Mouse (Mus musculus): ENCODE data around the gene Galntl5. TPM values are rescaled to one million over a fixed set of nuclear protein-coding genes. Genes with fewer than 3 reads are reported as not detected.

Galntl5 gene
- not detected in 2 replicates for polyA plus RNA-seq (2015; fragmentation: Nextera tagmentation; extraction: Ambion mirVana)

DNA sequence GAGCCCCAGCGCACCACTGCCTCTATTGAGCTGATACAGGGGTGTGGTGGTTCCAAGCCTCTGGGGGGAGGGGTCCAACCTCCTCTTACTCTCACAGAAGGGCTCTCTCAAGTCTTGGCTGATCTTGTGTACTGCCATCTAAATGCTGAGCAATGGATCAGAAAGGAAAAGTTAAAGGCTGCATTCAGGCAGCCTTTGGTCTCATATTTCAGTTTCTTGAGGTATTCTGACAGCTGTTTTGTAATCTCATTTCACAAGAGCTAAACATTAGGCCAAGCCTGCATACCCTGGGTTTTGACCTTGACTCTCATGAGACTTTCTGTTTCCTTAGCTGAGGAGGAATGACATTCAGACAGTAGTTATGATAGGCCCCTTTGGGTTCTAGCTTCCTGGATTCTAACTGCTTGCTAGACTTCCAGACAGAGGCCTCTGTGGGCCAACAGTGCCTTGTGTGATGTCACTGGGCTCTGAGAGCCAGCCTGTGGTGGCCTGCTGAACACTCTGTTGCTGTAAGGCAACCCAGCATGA, at the start of gene Galntl5:
TSS of gene Galntl5 (plus strand) at position 457 of the 528 bp plus-strand sequence.
- Histone ChIP-seq H3K27me3 (ENCODE audit: control insufficient read depth, insufficient read depth, low read depth, low read length) (no peaks in the 10 kb centered on the region), H3K4me1 (replicated peaks; ENCODE audit: control insufficient read depth, insufficient read depth, low read length) (no peaks in the 10 kb centered on the region), H3K9ac (ENCODE audit: low read length) (no peak within 1 kb of the TSS), H3K9me3 (ENCODE audit: control insufficient read depth, low read length) (no peaks in the 10 kb centered on the region), H3K36me3 (ENCODE audit: control insufficient read depth, insufficient read depth, low read length) (no peaks in the 10 kb centered on the region), H3K27ac (ENCODE audit: low read length) (no peak within 1 kb of the TSS), H3K4me3 (ENCODE audit: low read length) (no peak within 1 kb of the TSS), H3K4me2 (ENCODE audit: low read depth, low read length) (no peak within 1 kb of the TSS)
- WGBS, result 64% methylated on average over 1 of the region's 1 CpGs
- ATAC-seq (ENCODE audit: low read depth), result no peak

DNA sequence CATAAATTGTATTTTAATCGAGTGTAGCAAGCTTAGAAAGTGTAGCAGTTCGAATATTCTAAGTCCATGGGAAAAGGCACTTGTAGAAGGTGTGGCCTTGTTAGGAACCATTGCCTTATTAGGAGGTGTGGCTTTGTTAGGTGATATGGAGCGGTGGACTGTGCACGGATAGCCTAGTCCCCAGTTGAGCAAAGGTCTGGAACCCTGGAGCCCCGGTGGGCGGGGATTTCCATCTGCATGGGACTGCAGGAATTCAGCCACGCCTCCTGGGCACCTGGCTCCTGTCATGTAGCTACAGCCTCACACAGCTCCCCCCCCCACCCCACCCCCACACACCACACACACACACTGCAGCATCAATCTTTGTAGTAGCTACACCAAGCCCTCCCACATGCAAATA, 34.6 kb upstream of the Galntl5 start:
- Histone ChIP-seq H3K27ac (ENCODE audit: low read length) (no peak overlapping the region), H3K36me3 (ENCODE audit: control insufficient read depth, insufficient read depth, low read length) (no peaks in the 10 kb centered on the region), H3K4me1 (replicated peaks; ENCODE audit: control insufficient read depth, insufficient read depth, low read length) (no peaks in the 10 kb centered on the region), H3K27me3 (ENCODE audit: control insufficient read depth, insufficient read depth, low read depth, low read length) (no peaks in the 10 kb centered on the region), H3K9me3 (ENCODE audit: control insufficient read depth, low read length) (no peaks in the 10 kb centered on the region), H3K4me3 (ENCODE audit: low read length) (no peak overlapping the region), H3K4me2 (ENCODE audit: low read depth, low read length) (no peak overlapping the region), H3K9ac (ENCODE audit: low read length) (no peak overlapping the region)
- no peak for ATAC-seq (ENCODE audit: low read depth)
- 68% methylated on average over 7 of the region's 7 CpGs for WGBS

DNA sequence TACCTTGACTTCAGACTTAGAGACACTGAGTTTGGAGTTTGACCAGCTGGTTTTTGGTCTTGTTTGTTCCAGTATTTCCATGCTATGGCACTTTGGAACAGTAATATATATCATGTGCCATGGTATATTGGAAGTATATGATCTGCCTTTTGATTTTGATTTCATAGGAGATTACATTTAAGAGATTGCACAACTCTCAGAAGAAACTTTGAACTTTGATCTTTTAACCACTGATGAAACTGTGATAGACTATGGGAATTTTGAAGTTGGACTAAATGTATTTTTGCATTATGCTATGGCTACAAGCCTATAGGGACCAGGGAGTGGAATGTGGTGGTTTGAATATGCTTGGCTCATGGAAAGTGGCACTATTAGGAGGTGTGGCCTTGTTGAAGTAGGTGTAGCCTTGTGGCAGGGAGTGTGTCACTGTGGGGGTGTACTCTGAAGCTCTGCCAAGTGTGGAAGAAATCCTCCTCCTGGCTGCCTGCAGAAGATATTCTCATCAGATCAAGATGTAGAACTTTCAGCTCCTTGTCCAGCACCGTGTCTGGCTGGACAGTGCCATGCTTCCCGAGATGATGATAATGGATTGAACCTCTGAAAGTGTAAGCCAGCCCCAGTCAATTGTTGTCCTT, 31.8 kb upstream of the Galntl5 start:
- ATAC-seq (ENCODE audit: low read depth), result no peak
- no peaks in the 10 kb centered on the region for H3K36me3 ChIP-seq (ENCODE audit: control insufficient read depth, insufficient read depth, low read length)
- 61% methylated on average over 2 of the region's 2 CpGs for WGBS
- H3K4me3 ChIP-seq (ENCODE audit: low read length), result no peak overlapping the region
- H3K4me2 ChIP-seq (ENCODE audit: low read depth, low read length), result no peak overlapping the region
- H3K9ac ChIP-seq (ENCODE audit: low read length), result no peak overlapping the region
- no peaks in the 10 kb centered on the region for H3K27me3 ChIP-seq (ENCODE audit: control insufficient read depth, insufficient read depth, low read depth, low read length)
- no peaks in the 10 kb centered on the region for H3K4me1 ChIP-seq (replicated peaks; ENCODE audit: control insufficient read depth, insufficient read depth, low read length)
- no peak overlapping the region for H3K27ac ChIP-seq (ENCODE audit: low read length)
- no peaks in the 10 kb centered on the region for H3K9me3 ChIP-seq (ENCODE audit: control insufficient read depth, low read length)

DNA sequence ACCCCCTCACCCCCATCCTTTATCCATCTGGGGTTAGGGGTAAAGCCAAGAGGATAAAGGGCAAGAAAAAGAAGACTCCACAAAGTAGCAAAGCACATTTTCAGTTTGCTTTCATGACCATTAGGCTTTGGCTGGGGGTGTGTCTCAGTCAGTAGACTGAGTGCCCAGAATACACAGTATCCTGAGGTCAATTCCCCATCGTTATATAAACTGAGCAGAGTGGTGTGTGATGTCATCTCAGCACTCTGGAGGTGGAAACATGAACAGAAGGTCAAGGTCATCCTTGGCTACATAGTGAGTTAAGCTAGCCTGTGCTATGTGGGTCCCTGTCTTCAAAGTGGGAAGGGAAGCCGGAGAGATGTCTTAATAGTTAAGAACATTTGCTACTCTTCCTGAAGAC, 27.8 kb upstream of the Galntl5 start:
- ATAC-seq (ENCODE audit: low read depth), result no peak
- Histone ChIP-seq H3K4me3 (ENCODE audit: low read length) (no peak overlapping the region), H3K9ac (ENCODE audit: low read length) (no peak overlapping the region), H3K27ac (ENCODE audit: low read length) (no peak overlapping the region), H3K27me3 (ENCODE audit: control insufficient read depth, insufficient read depth, low read depth, low read length) (no peaks in the 10 kb centered on the region), H3K4me1 (replicated peaks; ENCODE audit: control insufficient read depth, insufficient read depth, low read length) (no peaks in the 10 kb centered on the region), H3K9me3 (ENCODE audit: control insufficient read depth, low read length) (no peaks in the 10 kb centered on the region), H3K36me3 (ENCODE audit: control insufficient read depth, insufficient read depth, low read length) (no peaks in the 10 kb centered on the region), H3K4me2 (ENCODE audit: low read depth, low read length) (no peak overlapping the region)
- 71% methylated on average over 2 of the region's 2 CpGs for WGBS

DNA sequence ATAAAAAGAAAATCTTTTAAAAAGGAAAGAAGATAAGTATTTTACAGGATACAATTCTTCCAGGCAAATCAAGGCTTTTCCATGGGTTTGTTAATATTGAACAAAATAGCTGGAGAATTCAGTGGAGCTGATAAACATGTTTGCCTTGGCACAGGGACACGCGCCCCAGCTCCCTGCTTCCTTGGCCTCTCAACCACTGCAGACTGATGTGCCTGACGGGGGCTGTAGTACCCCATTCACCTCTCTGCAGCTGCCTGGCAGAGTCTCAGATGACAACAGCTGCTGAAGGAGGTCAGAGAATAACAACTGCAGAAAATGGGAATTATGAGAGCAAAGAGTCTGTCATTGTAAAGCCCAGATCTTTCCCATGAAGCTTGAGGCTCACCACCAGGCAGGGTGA, 27.3 kb upstream of the Galntl5 start:
- no peaks in the 10 kb centered on the region for H3K36me3 ChIP-seq (ENCODE audit: control insufficient read depth, insufficient read depth, low read length)
- no peak for ATAC-seq (ENCODE audit: low read depth)
- 39% methylated on average over 3 of the region's 3 CpGs for WGBS

DNA sequence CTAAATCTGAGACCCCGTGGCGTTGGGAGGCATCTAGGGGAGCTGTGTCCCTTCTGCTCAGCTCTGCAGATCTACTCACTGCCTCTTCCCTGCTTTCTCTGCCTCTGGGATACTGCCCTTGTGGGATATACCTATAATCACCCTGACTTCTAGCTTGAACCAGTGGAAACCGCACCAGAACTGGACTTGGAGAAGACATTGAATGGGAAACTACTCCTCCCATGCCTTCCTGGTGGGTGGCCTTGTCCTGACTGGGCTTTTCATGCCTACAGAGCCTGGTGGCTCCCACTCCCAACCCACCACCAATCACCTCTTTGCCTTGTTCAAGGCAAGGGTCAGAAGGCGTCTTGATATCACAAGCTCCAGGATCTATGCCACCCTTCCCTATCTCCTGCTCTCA, 26.4 kb upstream of the Galntl5 start:
- no peak for ATAC-seq (ENCODE audit: low read depth)
- WGBS, result 83% methylated on average over 4 of the region's 4 CpGs
- H3K4me3 ChIP-seq (ENCODE audit: low read length), result no peak overlapping the region
- H3K4me1 ChIP-seq (replicated peaks; ENCODE audit: control insufficient read depth, insufficient read depth, low read length), result no peaks in the 10 kb centered on the region
- H3K9me3 ChIP-seq (ENCODE audit: control insufficient read depth, low read length), result no peaks in the 10 kb centered on the region
- H3K9ac ChIP-seq (ENCODE audit: low read length), result no peak overlapping the region
- no peaks in the 10 kb centered on the region for H3K27me3 ChIP-seq (ENCODE audit: control insufficient read depth, insufficient read depth, low read depth, low read length)
- no peak overlapping the region for H3K4me2 ChIP-seq (ENCODE audit: low read depth, low read length)
- H3K27ac ChIP-seq (ENCODE audit: low read length), result no peak overlapping the region
- H3K36me3 ChIP-seq (ENCODE audit: control insufficient read depth, insufficient read depth, low read length), result no peaks in the 10 kb centered on the region

More for the DNA sequence above, 27.3 kb upstream of the Galntl5 start:
- no peak overlapping the region for H3K4me2 ChIP-seq (ENCODE audit: low read depth, low read length)
- H3K27ac ChIP-seq (ENCODE audit: low read length), result no peak overlapping the region
- H3K9me3 ChIP-seq (ENCODE audit: control insufficient read depth, low read length), result no peaks in the 10 kb centered on the region
- H3K27me3 ChIP-seq (ENCODE audit: control insufficient read depth, insufficient read depth, low read depth, low read length), result no peaks in the 10 kb centered on the region
- H3K9ac ChIP-seq (ENCODE audit: low read length), result no peak overlapping the region
- H3K4me3 ChIP-seq (ENCODE audit: low read length), result no peak overlapping the region
- no peaks in the 10 kb centered on the region for H3K4me1 ChIP-seq (replicated peaks; ENCODE audit: control insufficient read depth, insufficient read depth, low read length)

DNA sequence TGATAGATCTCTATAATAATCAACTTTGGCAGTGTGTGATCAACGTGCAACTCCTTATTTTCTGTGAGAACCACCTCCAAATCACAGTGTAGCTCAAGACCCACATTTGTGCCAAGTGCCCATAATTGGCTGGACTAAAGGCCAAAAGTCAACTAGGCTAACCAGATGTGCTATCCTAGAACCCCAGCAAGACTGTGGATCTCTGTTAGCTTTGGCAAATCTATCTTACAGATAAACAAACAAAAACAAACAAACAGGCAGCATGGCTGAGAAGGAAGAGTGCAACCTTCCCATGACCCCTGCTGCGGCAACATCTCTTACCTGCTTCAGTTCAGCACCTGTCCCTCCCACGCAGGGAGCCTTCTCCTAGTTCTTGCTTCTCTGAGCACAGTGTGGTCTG, 25.9 kb upstream of the Galntl5 start:
- WGBS, result 61% methylated on average over 3 of the region's 3 CpGs
- Histone ChIP-seq H3K4me1 (replicated peaks; ENCODE audit: control insufficient read depth, insufficient read depth, low read length) (no peaks in the 10 kb centered on the region), H3K27me3 (ENCODE audit: control insufficient read depth, insufficient read depth, low read depth, low read length) (no peaks in the 10 kb centered on the region), H3K36me3 (ENCODE audit: control insufficient read depth, insufficient read depth, low read length) (no peaks in the 10 kb centered on the region), H3K9ac (ENCODE audit: low read length) (no peak overlapping the region), H3K9me3 (ENCODE audit: control insufficient read depth, low read length) (no peaks in the 10 kb centered on the region), H3K4me2 (ENCODE audit: low read depth, low read length) (no peak overlapping the region), H3K4me3 (ENCODE audit: low read length) (no peak overlapping the region), H3K27ac (ENCODE audit: low read length) (no peak overlapping the region)
- ATAC-seq (ENCODE audit: low read depth), result no peak

DNA sequence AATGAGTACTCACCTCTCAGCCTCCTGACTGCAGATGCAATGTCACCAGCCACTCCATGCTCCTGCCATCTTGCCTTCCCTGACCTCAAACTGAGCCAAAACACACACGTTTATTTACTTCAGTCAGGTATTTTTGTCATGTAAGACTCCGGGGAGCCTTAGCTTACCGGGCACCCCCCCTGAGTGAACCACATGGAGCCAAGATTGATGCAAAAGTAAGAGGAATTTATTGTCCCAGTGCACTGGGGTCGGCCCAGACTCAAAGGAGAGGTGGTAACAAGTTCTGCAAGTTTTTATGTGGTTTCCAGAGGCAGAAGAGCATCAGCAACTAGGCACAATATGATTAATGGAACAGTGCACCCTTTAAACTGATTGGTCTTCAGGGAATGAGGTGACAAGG, 24.1 kb upstream of the Galntl5 start:
- no peak for ATAC-seq (ENCODE audit: low read depth)
- WGBS, result 39% methylated on average over 4 of the region's 4 CpGs

DNA sequence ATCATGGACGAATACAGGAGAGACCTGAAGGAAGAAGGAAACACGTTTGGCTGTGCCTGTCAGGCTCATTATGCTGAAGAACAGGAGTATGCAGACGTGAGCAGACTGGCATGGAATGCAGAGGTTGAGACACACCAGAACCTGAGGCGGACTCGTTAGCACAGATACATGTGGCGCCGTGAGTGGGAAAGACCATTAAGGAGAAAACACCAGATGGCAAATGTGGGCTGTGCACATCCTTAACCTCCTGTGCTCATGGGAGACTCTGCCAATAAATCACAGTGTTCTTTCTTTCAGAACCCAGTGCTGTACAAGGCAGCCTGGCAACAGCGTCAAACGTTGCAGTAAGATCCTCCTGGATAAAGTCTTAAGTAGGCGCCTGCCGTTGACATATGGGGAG, 20.7 kb upstream of the Galntl5 start:
- H3K9me3 ChIP-seq (ENCODE audit: control insufficient read depth, low read length), result no peaks in the 10 kb centered on the region
- H3K27ac ChIP-seq (ENCODE audit: low read length), result no peak overlapping the region
- whole genome bisulfite sequencing, result 68% methylated on average over 11 of the region's 11 CpGs
- H3K27me3 ChIP-seq (ENCODE audit: control insufficient read depth, insufficient read depth, low read depth, low read length), result no peaks in the 10 kb centered on the region
- no peak for ATAC-seq (ENCODE audit: low read depth)
- no peak overlapping the region for H3K4me3 ChIP-seq (ENCODE audit: low read length)
- H3K36me3 ChIP-seq (ENCODE audit: control insufficient read depth, insufficient read depth, low read length), result no peaks in the 10 kb centered on the region
- no peak overlapping the region for H3K4me2 ChIP-seq (ENCODE audit: low read depth, low read length)
- no peak overlapping the region for H3K9ac ChIP-seq (ENCODE audit: low read length)
- no peaks in the 10 kb centered on the region for H3K4me1 ChIP-seq (replicated peaks; ENCODE audit: control insufficient read depth, insufficient read depth, low read length)

More for the DNA sequence above, 24.1 kb upstream of the Galntl5 start:
- Histone ChIP-seq H3K27me3 (ENCODE audit: control insufficient read depth, insufficient read depth, low read depth, low read length) (no peaks in the 10 kb centered on the region), H3K9ac (ENCODE audit: low read length) (no peak overlapping the region), H3K27ac (ENCODE audit: low read length) (no peak overlapping the region), H3K4me3 (ENCODE audit: low read length) (no peak overlapping the region), H3K4me1 (replicated peaks; ENCODE audit: control insufficient read depth, insufficient read depth, low read length) (no peaks in the 10 kb centered on the region), H3K9me3 (ENCODE audit: control insufficient read depth, low read length) (no peaks in the 10 kb centered on the region), H3K4me2 (ENCODE audit: low read depth, low read length) (no peak overlapping the region), H3K36me3 (ENCODE audit: control insufficient read depth, insufficient read depth, low read length) (no peaks in the 10 kb centered on the region)

Measured in lung, embryonic 16.5 days (tissue).